Mouse (Mus musculus) embryonic fibroblast, embryonic 13.5 days (primary cell): Measurements from ENCODE around the gene Dnajc4.

Experiments
- CTCF ChIP-seq: IDR thresholded peaks from 2 replicates; pipeline ENCODE4 v1.5.1; 2011; ENCODE audit warnings: mild to moderate bottlenecking, control low read depth, low read length, moderate library complexity, borderline replicate concordance; ENCODE audit not compliant: insufficient read depth
- POLR2A ChIP-seq: IDR thresholded peaks from 2 replicates; pipeline ENCODE4 v1.6.1; 2011; ENCODE audit warnings: low read depth, mild to moderate bottlenecking, control low read depth, low read length, moderate library complexity

DNA sequence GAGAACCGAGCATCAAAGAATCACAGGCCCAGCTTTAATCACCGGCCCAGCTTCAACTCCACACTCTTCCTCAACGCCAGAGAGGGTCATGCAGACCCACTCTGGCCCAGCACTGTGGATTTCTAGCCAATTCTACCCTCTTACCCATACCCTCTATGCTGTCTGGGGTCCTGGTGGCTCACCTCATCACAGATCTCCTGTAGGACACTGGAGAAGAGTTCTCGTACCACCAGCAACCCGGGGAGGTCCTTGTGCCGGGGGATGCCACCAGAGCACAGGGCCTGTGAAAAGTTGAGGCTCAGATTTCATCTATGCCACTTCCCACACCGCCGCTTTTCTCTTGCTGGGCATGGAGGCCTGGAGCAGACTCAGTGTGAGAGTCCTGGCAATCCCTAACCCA lies 2.1 kb upstream of the Dnajc4 start:
- TF ChIP-seq POLR2A (no peak), CTCF (no peak)
